In the genomic region with DNA sequence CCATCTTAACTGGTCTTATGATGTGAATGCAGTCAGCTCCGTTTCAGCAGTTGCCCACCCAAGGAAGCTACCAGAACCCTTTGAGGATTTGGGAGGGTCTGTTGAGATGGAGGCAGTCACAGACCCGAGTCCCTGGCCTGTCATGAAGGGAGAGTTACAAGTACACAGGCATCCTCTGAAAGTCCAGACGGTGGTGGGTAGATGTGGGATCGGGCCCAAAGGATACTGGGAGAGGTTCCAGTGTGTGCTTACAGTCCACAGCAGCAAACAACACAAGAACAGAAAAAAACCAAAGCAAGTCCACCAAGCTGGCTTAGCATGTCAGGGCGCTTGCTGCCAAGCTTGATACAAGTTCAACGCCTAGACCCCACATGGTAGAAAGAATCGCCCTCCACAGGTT, we compare ENCODE assay signal across 21 mouse cellular contexts. TPM values are rescaled to one million over a fixed set of nuclear protein-coding genes. Genes with fewer than 3 reads are reported as not detected.
DNase-seq lines count a peak whose midpoint lies in the region; ATAC-seq and TF ChIP-seq lines count a peak whose summit lies in the region.
"Had no signal": no experiment of that assay in that cellular context is flagged by ENCODE, and none has a peak within 500 bp of the region (broad histone marks: within the 10 kb centered on the region; RNA-seq: fewer than 3 reads in every experiment).

No protein-coding gene starts in this region.

- H3K4me3 ChIP-seq in layer of hippocampus, adult 2 months, result no peak overlapping the region
- no peak overlapping the region for H3K4me3 ChIP-seq in midbrain, embryonic 11.5 days (ENCODE audit: low read depth, low read length)
- H3K4me3 ChIP-seq in midbrain, postnatal 0 days (ENCODE audit: low read depth, low read length), result no peak overlapping the region
- H3K4me3 ChIP-seq: embryonic facial prominence, embryonic 12.5 days; forebrain, embryonic 15.5 days; heart, embryonic 13.5 days had no signal

- H3K27ac ChIP-seq in layer of hippocampus, adult 2 months, result peak overlapping the region; percentile 57; the same call in 1 of the 2 replicates
- H3K27ac ChIP-seq in midbrain, embryonic 11.5 days (ENCODE audit: low read depth, low read length), result no peak overlapping the region
- H3K27ac ChIP-seq in midbrain, postnatal 0 days (ENCODE audit: low read depth, low read length), result no peak overlapping the region
- H3K27ac ChIP-seq: embryonic facial prominence, embryonic 12.5 days; forebrain, embryonic 15.5 days; heart, embryonic 13.5 days had no signal

- H3K4me2 ChIP-seq in midbrain, embryonic 11.5 days, result no peak overlapping the region
- no peak overlapping the region for H3K4me2 ChIP-seq in midbrain, postnatal 0 days (ENCODE audit: low read depth, low read length, poor library complexity, severe bottlenecking)
- H3K4me2 ChIP-seq: embryonic facial prominence, embryonic 12.5 days; forebrain, embryonic 15.5 days; heart, embryonic 13.5 days had no signal

- no peak for DNase-seq in frontal cortex, postnatal 14 days (ENCODE audit: low spot score in 2 of 2)
- peak; percentile 24 to 53 for DNase-seq in layer of hippocampus, adult 2 months (ENCODE audit: low spot score in 2 of 2)
- no peak for DNase-seq in layer of hippocampus, postnatal 36 days
- peak; percentile 47 for DNase-seq in midbrain, embryonic 11.5 days (ENCODE audit: low spot score, missing footprints)
- no peak for DNase-seq in midbrain, postnatal 0 days (ENCODE audit: low spot score)
- peak; percentile 60 for DNase-seq in brain, adult 2 months (ENCODE audit: low read depth, low spot score)
- DNase-seq in lung, postnatal 4 days, result no peak
- DNase-seq: adrenal gland, adult 8-10 months; B cell, adult 2 months; cerebellum, adult 11-12 months; cerebellum, adult 9-10 months; cerebellum, postnatal 25 days; gastrocnemius, postnatal 36 days; heart, adult 11 months; heart, postnatal 36 days had no signal

- ATAC-seq in frontal cortex, adult (ENCODE audit: low TSS enrichment), result peak; percentile 58; the same call in 1 of the 2 replicates
- no peak for ATAC-seq in midbrain, embryonic 11.5 days (ENCODE audit: low FRiP score)
- no peak for ATAC-seq in midbrain, postnatal 0 days (ENCODE audit: low FRiP score)
- ATAC-seq: CD4-positive, CD25-positive, alpha-beta regulatory T cell, adult 4 months; forebrain, embryonic 15.5 days had no signal

- H3K4me1 ChIP-seq in midbrain, embryonic 11.5 days (ENCODE audit: control insufficient read depth, insufficient read depth, low read length), result peaks cover 9% of the 10 kb centered on the region
- H3K4me1 ChIP-seq in midbrain, postnatal 0 days (ENCODE audit: insufficient read depth, low read length), result peaks cover 4% of the 10 kb centered on the region; the same call in 1 of the 2 replicates

- H3K9ac ChIP-seq in midbrain, embryonic 11.5 days (ENCODE audit: low read length), result no peak overlapping the region
- H3K9ac ChIP-seq in midbrain, postnatal 0 days (replicated peaks; ENCODE audit: low read length, poor library complexity, severe bottlenecking), result no peak overlapping the region
- H3K9ac ChIP-seq: embryonic facial prominence, embryonic 12.5 days; forebrain, embryonic 15.5 days; heart, embryonic 13.5 days had no signal

- no peaks in the 10 kb centered on the region for H3K9me3 ChIP-seq in midbrain, embryonic 11.5 days (ENCODE audit: control insufficient read depth, low read length)
- no peaks in the 10 kb centered on the region for H3K9me3 ChIP-seq in midbrain, postnatal 0 days (ENCODE audit: low read length)
- H3K9me3 ChIP-seq: embryonic facial prominence, embryonic 12.5 days; forebrain, embryonic 15.5 days; G1E; heart, embryonic 13.5 days had no signal

- peaks cover 13% of the 10 kb centered on the region for H3K36me3 ChIP-seq in midbrain, embryonic 11.5 days (ENCODE audit: control insufficient read depth, insufficient read depth, low read length)
- peaks cover 57% of the 10 kb centered on the region for H3K36me3 ChIP-seq in midbrain, postnatal 0 days (ENCODE audit: insufficient read depth, low read length)

- WGBS in midbrain, embryonic 11.5 days, result 86% methylated on average over 7 of the region's 7 CpGs
- 83% methylated on average over 7 of the region's 7 CpGs for WGBS in midbrain, postnatal 0 days

- no peak for TF ChIP-seq CTCF in layer of hippocampus, adult 2 months (conservative IDR thresholded peaks at IDR 0.05)
- TF ChIP-seq CTCF in midbrain, postnatal 0 days (IDR thresholded peaks at IDR 0.05), result no peak

- H3K27me3 ChIP-seq in midbrain, embryonic 11.5 days (ENCODE audit: control insufficient read depth, insufficient read depth, low read length), result no peaks in the 10 kb centered on the region
- H3K27me3 ChIP-seq in midbrain, postnatal 0 days (ENCODE audit: insufficient read depth, low read length), result no peaks in the 10 kb centered on the region
- H3K27me3 ChIP-seq: embryonic facial prominence, embryonic 12.5 days; forebrain, embryonic 15.5 days; heart, embryonic 13.5 days had no signal

RNA-seq across cellular contexts. Expression of a gene that starts 5.6 kb away (rescaled TPM):
- total RNA-seq in layer of hippocampus, adult 2 months (2021), result 10 to 100 TPM; 25.5 to 28.8 TPM
- total RNA-seq in layer of hippocampus, postnatal 36 days (2021), result 10 to 100 TPM; 22.4 to 25.1 TPM
- polyA plus RNA-seq in midbrain, embryonic 11.5 days (2014; fragmentation: Nextera tagmentation; extraction: Ambion mirVana), result 124 and 128 TPM in 2 replicates
- total RNA-seq in midbrain, postnatal 0 days (2014; rRNA removed), result 31.3 and 38.4 TPM in 2 replicates
- 46.1 and 50.4 TPM in 2 replicates for polyA plus RNA-seq in midbrain, postnatal 0 days (2015; fragmentation: Nextera tagmentation; extraction: Ambion mirVana)

RNA-seq across cellular contexts. Expression of a gene that starts 12.3 kb away (rescaled TPM):
- 10 to 100 TPM; 17.2 to 18.3 TPM for total RNA-seq in layer of hippocampus, adult 2 months (2021)
- 10 to 100 TPM; 12.2 to 16.0 TPM for total RNA-seq in layer of hippocampus, postnatal 36 days (2021)
- 10.5 and 12.0 TPM in 2 replicates for polyA plus RNA-seq in midbrain, embryonic 11.5 days (2014; fragmentation: Nextera tagmentation; extraction: Ambion mirVana)
- 19.8 and 20.8 TPM in 2 replicates for total RNA-seq in midbrain, postnatal 0 days (2014; rRNA removed)
- 9.7 and 10.1 TPM in 2 replicates for polyA plus RNA-seq in midbrain, postnatal 0 days (2015; fragmentation: Nextera tagmentation; extraction: Ambion mirVana)

RNA-seq across cellular contexts. Expression of a gene that starts 12.4 kb away (rescaled TPM):
- total RNA-seq in layer of hippocampus, adult 2 months (2021), result 10 to 100 TPM; 31.6 to 34.8 TPM
- 10 to 100 TPM; 32.1 to 38.4 TPM for total RNA-seq in layer of hippocampus, postnatal 36 days (2021)
- 18.7 and 19.0 TPM in 2 replicates for polyA plus RNA-seq in midbrain, embryonic 11.5 days (2014; fragmentation: Nextera tagmentation; extraction: Ambion mirVana)
- total RNA-seq in midbrain, postnatal 0 days (2014; rRNA removed), result 9.6 and 11.6 TPM in 2 replicates
- 11.7 and 12.0 TPM in 2 replicates for polyA plus RNA-seq in midbrain, postnatal 0 days (2015; fragmentation: Nextera tagmentation; extraction: Ambion mirVana)

RNA-seq across cellular contexts. Expression of a gene that starts 48.9 kb away (rescaled TPM):
- 10 to 100 TPM; 65.4 to 70.3 TPM for total RNA-seq in layer of hippocampus, adult 2 months (2021)
- 10 to 100 TPM; 64.5 to 70.7 TPM for total RNA-seq in layer of hippocampus, postnatal 36 days (2021)
- polyA plus RNA-seq in midbrain, embryonic 11.5 days (2014; fragmentation: Nextera tagmentation; extraction: Ambion mirVana), result 10.9 and 13.7 TPM in 2 replicates
- total RNA-seq in midbrain, postnatal 0 days (2014; rRNA removed), result 24.9 and 28.1 TPM in 2 replicates
- polyA plus RNA-seq in midbrain, postnatal 0 days (2015; fragmentation: Nextera tagmentation; extraction: Ambion mirVana), result 15.8 and 22.6 TPM in 2 replicates

Comparison
In these comparisons a context has a peak if more than half of its experiments do, and no peak if none do; other contexts are left out.
1. DNase-seq: peak in layer of hippocampus, adult 2 months (2 of 2), midbrain, embryonic 11.5 days (single experiment) and brain, adult 2 months (single experiment); none in frontal cortex, postnatal 14 days (0 of 2), layer of hippocampus, postnatal 36 days (0 of 2), midbrain, postnatal 0 days (single experiment) and lung, postnatal 4 days (0 of 2).